Mouse (Mus musculus): ENCODE results near the gene Mocs1.

DNA sequence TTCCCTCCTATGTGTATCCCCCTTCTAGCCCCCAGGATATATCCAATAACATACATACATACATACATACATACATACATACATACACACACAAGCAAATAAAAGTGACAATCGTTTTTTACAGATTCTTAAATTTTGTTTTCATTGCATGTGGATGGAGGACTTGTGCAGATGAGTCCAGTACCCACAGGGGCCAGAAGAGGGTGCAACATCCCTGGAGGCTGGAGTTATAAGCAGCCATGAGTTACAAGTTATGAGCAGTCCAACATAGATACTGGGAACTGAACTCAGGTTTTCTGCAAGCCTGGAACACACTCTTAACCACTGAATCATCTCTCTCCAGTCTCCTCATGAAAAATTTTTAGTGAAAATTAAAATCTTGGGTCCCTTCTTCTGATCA, 33.3 kb upstream of the Mocs1 start:
- TF ChIP-seq CTCF (IDR thresholded peaks at IDR 0.05; ENCODE audit: low read depth, low read length) (no peak), POLR2A (IDR thresholded peaks at IDR 0.05; ENCODE audit: insufficient read depth, low read length) (no peak), EP300 (IDR thresholded peaks at IDR 0.05; ENCODE audit: insufficient read depth, low read depth, low read length) (no peak)

All from ES-Bruce4 (cell line).